Mouse (Mus musculus) G1E (cell line): Measurements from ENCODE around the gene Olfr923.

ENCODE experiments used
- CTCF ChIP-seq: IDR thresholded peaks from 2 replicates; pipeline ENCODE4 v1.5.1; 2012; ENCODE audit warnings: low read depth, low read length, inconsistent platforms, mixed read lengths
- POLR2AphosphoS5 ChIP-seq: IDR thresholded peaks from 2 replicates; pipeline ENCODE4 v1.6.1; 2012; ENCODE audit warnings: low read depth, low read length, inconsistent platforms; ENCODE audit not compliant: insufficient replicate concordance

GRCm38 (mm10) chr9:38815458-38815986, 10.8 kb upstream of the Olfr923 start:
- TF ChIP-seq CTCF (no peak), POLR2AphosphoS5 (no peak)
